Mouse (Mus musculus) right cerebral cortex, adult 2 months (tissue): Measurements from ENCODE around the gene Fmnl2.
A peak's percentile ranks its signal among the peaks of the same experiment; 100 is the strongest.

Experiments
- DNase-seq, 2 experiments: peaks; one replicate each; pipeline ENCODE4 v3.0.0; 2021 to 2022; ENCODE audit warnings: low spot score in 2 of 2

The Fmnl2 gene

DNA sequence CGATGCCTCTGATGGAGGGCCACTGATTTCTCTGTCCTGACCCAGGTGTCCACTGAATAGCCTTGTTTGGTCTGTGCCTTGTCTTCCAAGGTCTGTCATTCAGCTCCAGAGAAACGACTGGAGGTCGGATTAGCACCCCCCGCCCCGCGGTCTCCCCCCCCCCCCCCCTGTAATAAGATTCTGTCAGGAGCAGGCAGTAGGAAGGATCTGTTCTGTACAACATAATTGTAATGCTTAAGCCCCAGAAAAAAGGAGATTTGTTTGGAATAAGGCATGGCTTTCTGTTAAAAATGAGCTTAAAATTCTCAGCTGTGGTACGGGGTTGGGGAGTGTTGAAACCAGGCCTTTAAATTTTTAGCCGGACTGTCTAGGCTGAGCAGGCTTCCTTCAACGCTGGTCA lies 181.1 kb downstream of the Fmnl2 start:
- DNase-seq, result no peak

GRCm38 (mm10) chr2:53047031-53047430 lies 189.4 kb downstream of the Fmnl2 start:
- no peak for DNase-seq

- no peak for DNase-seq
Observed at GRCm38 (mm10) chr2:53047749-53048387, 190.2 kb downstream of the Fmnl2 start.

DNA sequence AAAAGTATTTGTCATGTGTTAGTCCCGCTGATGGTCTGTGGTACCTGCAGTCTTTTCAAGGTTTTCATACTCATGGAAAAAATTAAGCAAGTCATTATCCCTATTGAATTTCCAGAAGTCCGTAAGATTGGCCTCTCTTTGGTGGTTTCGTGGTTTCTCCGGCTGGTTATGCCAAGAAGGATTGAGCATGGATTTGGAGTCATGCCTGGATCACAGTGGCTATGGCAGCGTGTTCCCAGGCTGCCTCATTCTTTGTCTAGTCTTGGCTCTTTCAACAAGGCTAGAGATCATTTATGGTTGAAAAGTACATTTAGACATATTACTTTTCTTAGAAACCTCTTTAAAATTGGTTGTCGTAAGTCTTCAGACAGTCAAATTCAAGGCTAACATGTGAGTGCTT lies 192.7 kb downstream of the Fmnl2 start:
- DNase-seq, result no peak

- no peak for DNase-seq
Observed at GRCm38 (mm10) chr2:53051502-53051901, 193.8 kb downstream of the Fmnl2 start.

DNA sequence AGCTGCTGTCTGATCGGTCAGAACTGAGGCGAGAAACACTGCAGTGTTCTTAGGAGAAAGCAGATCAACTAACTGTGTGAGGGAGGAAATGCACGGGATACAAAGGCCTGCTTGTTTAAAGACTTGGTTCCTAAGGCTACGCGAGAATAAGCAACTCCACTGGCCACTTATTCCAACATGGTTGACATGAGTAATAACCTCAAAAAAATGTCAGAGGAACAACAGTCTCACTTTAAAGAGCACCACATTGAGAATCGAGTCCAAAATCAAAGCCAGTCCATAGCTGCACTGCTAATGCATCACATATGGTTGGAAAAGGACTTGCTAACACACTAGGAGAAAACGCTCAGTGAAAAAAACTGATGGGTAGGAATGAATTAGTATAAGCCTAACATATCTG lies 196.1 kb downstream of the Fmnl2 start:
- DNase-seq, result no peak

GRCm38 (mm10) chr2:53056556-53056955 lies 198.9 kb downstream of the Fmnl2 start:
- no peak for DNase-seq

DNA sequence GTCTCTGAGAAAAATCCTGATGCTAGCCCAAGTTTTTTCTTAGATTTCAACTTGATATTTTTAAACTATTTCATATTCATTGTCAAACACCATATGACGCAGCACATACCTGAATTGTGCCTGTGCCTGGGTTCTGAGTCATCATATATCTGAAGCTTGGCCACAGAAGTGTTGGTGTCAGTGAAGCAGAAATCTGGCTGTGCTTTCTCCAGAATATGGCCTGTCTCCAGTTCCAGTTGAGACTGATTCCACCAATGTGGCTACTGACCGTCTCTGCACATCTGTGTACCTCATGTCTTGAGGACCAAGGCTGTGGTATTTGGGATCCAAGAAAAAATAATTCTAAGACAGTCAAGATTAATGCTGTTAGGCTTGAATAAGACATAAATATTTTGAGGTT lies 199.6 kb downstream of the Fmnl2 start:
- DNase-seq, result peak in 1 of 2 experiments; percentile 13

DNA sequence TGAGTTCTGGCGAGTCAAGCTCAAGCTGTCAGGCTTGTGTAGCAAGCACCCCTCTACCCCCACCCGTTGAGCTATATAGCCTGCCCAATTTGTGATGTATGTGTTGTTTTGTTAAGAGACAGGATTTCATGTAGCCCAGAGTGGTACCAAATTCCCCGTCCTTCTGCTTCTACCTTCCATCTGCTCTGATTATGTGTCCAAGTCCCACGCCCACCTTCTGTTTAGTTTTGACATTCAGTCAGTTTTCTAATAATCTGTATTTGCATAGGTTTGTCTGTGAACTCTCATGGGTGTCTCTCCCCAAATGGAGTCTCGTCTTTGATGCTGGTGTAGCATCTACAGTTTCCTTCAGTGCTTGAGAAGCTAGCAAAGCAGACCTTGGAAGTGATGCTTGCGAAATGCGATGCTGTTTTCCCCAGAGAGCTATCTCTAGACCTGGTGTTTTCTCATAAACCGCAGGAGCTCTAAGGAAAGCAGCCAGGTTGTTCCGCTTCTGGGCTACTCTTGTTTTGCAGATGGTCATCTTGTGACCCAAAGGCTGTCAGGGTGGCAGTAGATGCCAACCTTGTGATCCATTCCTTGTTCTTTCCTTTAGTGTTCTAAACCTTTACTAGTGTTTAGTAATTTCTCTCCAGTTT lies 203.8 kb downstream of the Fmnl2 start:
- DNase-seq, result no peak

GRCm38 (mm10) chr2:53066973-53067372 lies 209.3 kb downstream of the Fmnl2 start:
- DNase-seq, result no peak

- peak in 1 of 2 experiments; percentile 21 for DNase-seq
Observed at GRCm38 (mm10) chr2:53070607-53071006, 212.9 kb downstream of the Fmnl2 start.

- DNase-seq, result no peak
Observed at GRCm38 (mm10) chr2:53079693-53080286, 222.1 kb downstream of the Fmnl2 start.

DNA sequence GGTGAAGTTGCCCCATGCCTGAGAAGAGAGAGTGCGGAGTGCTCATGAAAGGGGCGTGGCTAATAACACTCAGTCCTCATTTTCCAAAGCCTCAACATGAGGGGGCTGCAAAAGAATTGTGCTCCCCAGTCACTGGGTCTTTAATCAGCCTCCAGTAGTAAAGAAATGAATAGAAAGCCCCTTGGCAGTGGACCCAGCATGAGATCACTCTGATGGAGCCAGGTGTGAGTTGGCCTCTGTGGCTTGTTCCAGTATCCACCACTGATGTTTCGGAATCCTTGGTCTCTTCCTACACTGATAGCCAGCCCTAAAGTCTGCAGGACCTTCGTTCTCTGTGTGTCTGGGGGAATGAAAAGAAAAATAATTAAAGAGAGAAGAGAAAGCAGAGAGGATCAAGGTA lies 224.4 kb downstream of the Fmnl2 start:
- DNase-seq, result no peak

- no peak for DNase-seq
Observed at GRCm38 (mm10) chr2:53082501-53082900, 224.8 kb downstream of the Fmnl2 start.

- DNase-seq, result no peak
Observed at GRCm38 (mm10) chr2:53083241-53083640, 225.6 kb downstream of the Fmnl2 start.

- DNase-seq, result peak; percentile 61 to 72
Observed at GRCm38 (mm10) chr2:53085617-53086202, 228.1 kb downstream of the Fmnl2 start.

GRCm38 (mm10) chr2:53088744-53089143 lies 231.1 kb downstream of the Fmnl2 start:
- no peak for DNase-seq

DNA sequence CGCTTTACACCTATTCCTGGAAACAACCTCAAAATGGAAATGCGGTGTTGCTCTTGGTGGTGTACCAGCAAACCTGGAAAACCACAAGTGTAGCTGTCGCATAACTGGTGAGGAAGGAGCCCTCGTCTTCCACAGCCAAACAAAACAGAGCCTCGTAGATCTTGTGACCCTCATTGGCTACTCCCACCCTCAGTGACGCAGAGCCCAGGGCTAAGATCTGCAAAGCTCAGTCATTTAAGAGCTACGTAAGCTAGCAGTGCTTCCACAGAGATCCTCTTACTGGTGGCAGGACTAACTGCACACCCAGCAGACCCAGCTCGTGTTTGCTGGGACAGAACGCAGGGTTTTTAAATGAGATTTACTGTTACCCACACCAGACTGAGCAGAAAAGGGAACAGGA lies 237.4 kb downstream of the Fmnl2 start:
- peak in 1 of 2 experiments; percentile 17 for DNase-seq

DNA sequence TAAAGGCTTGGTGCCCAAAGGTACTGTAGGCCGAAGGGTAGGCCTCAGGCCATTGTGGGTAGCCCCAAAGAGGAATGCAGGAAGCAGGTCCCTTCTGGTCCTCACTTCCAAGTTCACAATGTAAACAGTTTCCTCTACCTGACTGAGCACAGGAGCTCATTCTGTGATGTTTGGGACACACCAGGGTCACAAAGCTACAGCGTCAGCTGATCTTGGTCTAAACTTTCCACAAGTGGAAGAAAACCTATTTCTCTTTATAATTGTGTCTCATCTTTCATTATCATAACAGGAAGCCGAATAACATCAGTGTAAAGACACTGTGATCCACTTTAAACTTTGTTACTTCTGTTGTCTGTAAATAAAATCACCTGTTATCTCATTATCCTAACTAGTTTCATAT lies 237.8 kb downstream of the Fmnl2 start:
- no peak for DNase-seq

DNA sequence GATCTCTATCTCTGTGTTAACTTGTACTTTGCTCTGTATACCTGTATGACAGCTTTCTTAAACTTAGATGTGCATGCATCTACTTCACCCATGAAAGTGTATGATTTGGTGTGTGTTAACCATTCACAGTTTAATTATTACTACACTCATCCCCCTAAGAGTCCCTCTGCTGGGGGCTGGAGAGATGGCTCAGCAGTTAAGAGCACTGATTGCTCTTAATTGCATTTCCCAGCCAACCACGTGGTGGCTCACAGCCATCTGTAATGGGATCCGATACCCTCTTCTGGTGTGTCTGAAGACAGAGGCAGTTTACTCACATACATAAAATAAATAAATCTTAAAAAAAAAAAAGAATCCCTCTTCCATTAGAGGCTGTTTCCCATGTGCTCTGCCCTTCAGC lies 242.4 kb downstream of the Fmnl2 start:
- no peak for DNase-seq

GRCm38 (mm10) chr2:53101885-53102740 lies 244.5 kb downstream of the Fmnl2 start:
- DNase-seq, result no peak

- no peak for DNase-seq
Observed at GRCm38 (mm10) chr2:53102901-53103300, 245.2 kb downstream of the Fmnl2 start.
